Mouse (Mus musculus) MEL (cell line): ENCODE data around the gene Zfand3. TPM values are rescaled to one million over a fixed set of nuclear protein-coding genes. Genes with fewer than 3 reads are reported as not detected.

ENCODE experiments used
- DNase-seq: peaks from one replicate; pipeline ENCODE4 v3.0.0; 2011; ENCODE audit warnings: low read depth, low spot score
- H3K27ac ChIP-seq: 2 replicates; pipeline ENCODE4 v1.5.1; 2012; ENCODE audit warnings: low read depth, mild to moderate bottlenecking, control low read depth, low read length, moderate library complexity; ENCODE audit not compliant: control insufficient read depth
- H3K27me3 ChIP-seq, 2 experiments: fragments of 150-350 bp in 1 of 2; sonication (generic) in 1 of 2; 2 replicates each; pipeline ENCODE4 v1.6.1; 2012; ENCODE audit warnings: low read length in 2 of 2, mild to moderate bottlenecking in 2 of 2, improper control_type of control experiment in 1 of 2, moderate library complexity in 1 of 2; ENCODE audit not compliant: insufficient read depth in 2 of 2, control insufficient read depth in 1 of 2
- H3K36me3 ChIP-seq, 2 experiments: 2 replicates each; pipeline ENCODE4 v1.6.1; 2012 to 2014; ENCODE audit warnings: low read length in 2 of 2, improper control_type of control experiment in 1 of 2, inconsistent platforms in 1 of 2, mild to moderate bottlenecking in 1 of 2; ENCODE audit not compliant: insufficient read depth in 2 of 2, control insufficient read depth in 1 of 2
- H3K4me1 ChIP-seq, 2 experiments: fragments of 150-350 bp in 1 of 2; sonication (generic) in 1 of 2; 2 replicates each; pipeline ENCODE4 v1.6.1; 2012; ENCODE audit warnings: low read length in 2 of 2, improper control_type of control experiment in 1 of 2, mild to moderate bottlenecking in 1 of 2; ENCODE audit not compliant: insufficient read depth in 2 of 2, control insufficient read depth in 1 of 2
- H3K4me3 ChIP-seq, 2 experiments: fragments of 150-350 bp in 1 of 2; sonication (generic) in 1 of 2; 2 replicates each; pipeline ENCODE4 v1.5.1; 2012; ENCODE audit warnings: low read depth in 2 of 2, low read length in 2 of 2, mild to moderate bottlenecking in 2 of 2, moderate library complexity in 2 of 2, control low read depth in 1 of 2, improper control_type of control experiment in 1 of 2; ENCODE audit not compliant: control insufficient read depth in 1 of 2, insufficient read depth in 1 of 2
- H3K79me2 ChIP-seq: 2 replicates; pipeline ENCODE4 v1.6.1; 2012; ENCODE audit warnings: mild to moderate bottlenecking, low read length, moderate library complexity; ENCODE audit not compliant: control insufficient read depth, poor library complexity, insufficient read depth
- H3K9ac ChIP-seq: 2 replicates; pipeline ENCODE4 v1.6.1; 2012; ENCODE audit warnings: low read depth, mild to moderate bottlenecking, control low read depth, low read length, moderate library complexity; ENCODE audit not compliant: control insufficient read depth, poor library complexity, severe bottlenecking
- H3K9me3 ChIP-seq: fragments of 150-350 bp; sonication (generic); replicated peaks from 2 replicates; pipeline ENCODE4 v1.6.1; 2012; ENCODE audit warnings: mild to moderate bottlenecking, low read length, improper control_type of control experiment, moderate library complexity; ENCODE audit not compliant: insufficient read depth
- CHD2 ChIP-seq: IDR thresholded peaks from 2 replicates; pipeline ENCODE4 v1.6.1; 2011; ENCODE audit warnings: low read length, improper control_type of control experiment
- EP300 ChIP-seq, 2 experiments: IDR thresholded peaks; 2 replicates each; pipeline ENCODE4 v1.6.1; 2011; ENCODE audit warnings: improper control_type of control experiment in 2 of 2, low read length in 2 of 2, low read depth in 1 of 2, mild to moderate bottlenecking in 1 of 2
- ETS1 ChIP-seq: IDR thresholded peaks from 2 replicates; pipeline ENCODE4 v1.6.1; 2012; ENCODE audit warnings: low read depth, mild to moderate bottlenecking, inconsistent platforms, low read length, improper control_type of control experiment, moderate library complexity
- GABPA ChIP-seq: IDR thresholded peaks from 2 replicates; pipeline ENCODE4 v1.6.1; 2012; ENCODE audit warnings: low read depth, mild to moderate bottlenecking, inconsistent platforms, low read length, improper control_type of control experiment, moderate library complexity
- GATA1 ChIP-seq: IDR thresholded peaks from 2 replicates; pipeline ENCODE4 v1.6.1; 2011; ENCODE audit warnings: low read depth, low read length, improper control_type of control experiment
- JUND ChIP-seq: IDR thresholded peaks from 2 replicates; pipeline ENCODE4 v1.6.1; 2011; ENCODE audit warnings: low read depth, mild to moderate bottlenecking, improper control_type of control experiment, low read length
- KAT2A ChIP-seq: conservative IDR thresholded peaks from 2 replicates; pipeline ENCODE4 v1.6.1; 2012; ENCODE audit warnings: low read depth, low read length, improper control_type of control experiment, inconsistent platforms
- MAFK ChIP-seq: IDR thresholded peaks from 2 replicates; pipeline ENCODE4 v1.6.1; 2011; ENCODE audit warnings: low read depth, mild to moderate bottlenecking, low read length, improper control_type of control experiment, borderline replicate concordance
- MXI1 ChIP-seq: IDR thresholded peaks from 2 replicates; pipeline ENCODE4 v1.6.1; 2011; ENCODE audit warnings: mild to moderate bottlenecking, low read depth, low read length, improper control_type of control experiment
- MYB ChIP-seq: IDR thresholded peaks from 2 replicates; pipeline ENCODE4 v1.6.1; 2011; ENCODE audit warnings: mild to moderate bottlenecking, low read depth, low read length, improper control_type of control experiment
- MYC ChIP-seq: IDR thresholded peaks from 2 replicates; pipeline ENCODE4 v1.6.1; 2011; ENCODE audit warnings: low read depth, mild to moderate bottlenecking, low read length, improper control_type of control experiment, moderate library complexity
- NELFE ChIP-seq: IDR thresholded peaks from 2 replicates; pipeline ENCODE4 v1.6.1; 2011; ENCODE audit warnings: low read depth, low read length, improper control_type of control experiment
- NRF1 ChIP-seq: IDR thresholded peaks from 2 replicates; pipeline ENCODE4 v1.6.1; 2014; ENCODE audit warnings: low read depth, mild to moderate bottlenecking, inconsistent platforms, low read length, improper control_type of control experiment, moderate library complexity; ENCODE audit not compliant: poor library complexity, insufficient read depth, severe bottlenecking
- POLR2A ChIP-seq, 2 experiments: IDR thresholded peaks; 2 replicates each; pipeline ENCODE4 v1.6.1; 2011 to 2012; ENCODE audit warnings: low read length in 2 of 2, mild to moderate bottlenecking in 2 of 2, control low read depth in 1 of 2, improper control_type of control experiment in 1 of 2, low read depth in 1 of 2, moderate library complexity in 1 of 2; ENCODE audit not compliant: control insufficient read depth in 1 of 2, insufficient read depth in 1 of 2, poor library complexity in 1 of 2
- POLR2AphosphoS2 ChIP-seq: IDR thresholded peaks from 2 replicates; pipeline ENCODE4 v1.6.1; 2011; ENCODE audit warnings: low read length, improper control_type of control experiment
- POLR2AphosphoS5 ChIP-seq: IDR thresholded peaks from 2 replicates; pipeline ENCODE4 v1.6.1; 2012; ENCODE audit warnings: low read depth, borderline replicate concordance, mild to moderate bottlenecking, inconsistent platforms, low read length, moderate library complexity, mixed read lengths
- RCOR1 ChIP-seq: IDR thresholded peaks from 2 replicates; pipeline ENCODE4 v1.6.1; 2012; ENCODE audit warnings: low read depth, mild to moderate bottlenecking, inconsistent platforms, low read length, improper control_type of control experiment
- SIN3A ChIP-seq: IDR thresholded peaks from 2 replicates; pipeline ENCODE4 v1.6.1; 2012; ENCODE audit warnings: low read length, improper control_type of control experiment, inconsistent platforms
- SMC3 ChIP-seq: IDR thresholded peaks from 2 replicates; pipeline ENCODE4 v1.6.1; 2011; ENCODE audit warnings: low read depth, low read length, improper control_type of control experiment
- TAL1 ChIP-seq: IDR thresholded peaks from 2 replicates; pipeline ENCODE4 v1.6.1; 2012; ENCODE audit warnings: mild to moderate bottlenecking, inconsistent platforms, low read length, moderate library complexity, mixed read lengths
- TBP ChIP-seq: IDR thresholded peaks from 2 replicates; pipeline ENCODE4 v1.8.0; 2011; ENCODE audit warnings: low read depth, low read length, improper control_type of control experiment
- TCF12 ChIP-seq: IDR thresholded peaks from 2 replicates; pipeline ENCODE4 v1.6.1; 2014; ENCODE audit warnings: low read depth, mild to moderate bottlenecking, inconsistent platforms, low read length, improper control_type of control experiment, moderate library complexity
- ZC3H11A ChIP-seq: IDR thresholded peaks from 2 replicates; pipeline ENCODE4 v1.6.1; 2012; ENCODE audit warnings: low read depth, mild to moderate bottlenecking, inconsistent platforms, low read length, improper control_type of control experiment
- ZNF384 ChIP-seq: IDR thresholded peaks from 2 replicates; pipeline ENCODE4 v1.6.1; 2012; ENCODE audit warnings: low read depth, mild to moderate bottlenecking, inconsistent platforms, low read length, improper control_type of control experiment
- polyA plus RNA-seq, 2 experiments: library from polyadenylated mRNA; stranded (reverse) in 1 of 2; unstranded in 1 of 2; fragments of >175 nt in 1 of 2; fragments of >200 nt in 1 of 2; gene quantifications; 2 replicates each; pipeline versions ENCODE4 v1.2.1 to v1.2.4; 2012; ENCODE audit warnings: low replicate concordance in 2 of 2, low read depth in 1 of 2; ENCODE audit not compliant: insufficient read length in 2 of 2, insufficient read depth in 1 of 2, missing spikeins in 1 of 2
- total RNA-seq: library from RNA; depleted of rRNA; stranded (reverse); fragments of 300-350 nt; gene quantifications from 2 replicates; pipeline ENCODE4 v1.2.3, GENCODE M21; 2012

Gene Zfand3
- total and polyA plus RNA-seq, 3 experiments: 28.3 to 48.8 TPM; not detected in 1

DNA sequence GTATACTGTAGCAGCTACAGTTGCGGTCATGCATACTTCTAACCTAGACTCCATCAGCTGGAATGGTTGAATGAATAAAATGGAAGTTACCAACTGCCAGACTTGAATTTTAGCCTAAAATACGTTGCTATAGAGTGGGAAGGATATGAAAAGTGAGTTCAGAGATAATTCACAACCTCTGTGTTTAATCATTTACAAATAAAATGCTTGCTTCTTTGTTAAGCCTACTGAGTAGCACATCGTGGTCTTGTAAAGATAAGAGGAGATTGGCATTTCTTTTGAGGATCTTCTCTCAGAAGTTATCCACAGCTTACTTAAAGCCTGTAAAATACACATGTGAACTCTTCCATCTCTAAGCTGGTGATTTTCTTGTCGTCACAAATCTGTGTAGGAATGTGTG is 93.1 kb downstream of the Zfand3 start:
- H3K27me3 ChIP-seq: no peaks in the 10 kb centered on the region
- H3K4me1 ChIP-seq: peaks cover 25% of the 10 kb centered on the region in 2 experiments
- H3K79me2 ChIP-seq: no peaks in the 10 kb centered on the region
- no peak overlapping the region for H3K9ac ChIP-seq
- H3K27ac ChIP-seq: peak overlapping the region; percentile 23
- H3K4me3 ChIP-seq: no peak overlapping the region
- TF ChIP-seq EP300 (IDR thresholded peaks at IDR 0.05; ENCODE audit: low read depth in 1 of 2, low read length in 2 of 2) (peak; percentile 52 to 73), ZC3H11A (no peak), ZNF384 (no peak), JUND (no peak), SMC3 (no peak), TAL1 (no peak), TCF12 (peak; percentile 38; the same call in 1 of the 2 replicates), RCOR1 (peak; percentile 73), MXI1 (peak; percentile 53; the same call in 1 of the 2 replicates), KAT2A (no peak), POLR2AphosphoS2 (no peak), MYC (no peak; the same call in 1 of the 2 replicates), GATA1 (peak; percentile 62; the same call in 1 of the 2 replicates), SIN3A (peak; percentile 50), TBP (no peak), ETS1 (peak; percentile 48), GABPA (no peak), POLR2A (IDR thresholded peaks at IDR 0.05; ENCODE audit: control insufficient read depth in 1 of 2, insufficient read depth in 1 of 2, low read depth in 1 of 2, low read length in 2 of 2, poor library complexity in 1 of 2) (no peak), MAFK (no peak)
- peak; percentile 51 for DNase-seq
- H3K36me3 ChIP-seq: peaks cover 7 to 37% of the 10 kb centered on the region in 2 experiments; a peak in 3 of 4 replicates
- H3K9me3 ChIP-seq: no peaks in the 10 kb centered on the region

DNA sequence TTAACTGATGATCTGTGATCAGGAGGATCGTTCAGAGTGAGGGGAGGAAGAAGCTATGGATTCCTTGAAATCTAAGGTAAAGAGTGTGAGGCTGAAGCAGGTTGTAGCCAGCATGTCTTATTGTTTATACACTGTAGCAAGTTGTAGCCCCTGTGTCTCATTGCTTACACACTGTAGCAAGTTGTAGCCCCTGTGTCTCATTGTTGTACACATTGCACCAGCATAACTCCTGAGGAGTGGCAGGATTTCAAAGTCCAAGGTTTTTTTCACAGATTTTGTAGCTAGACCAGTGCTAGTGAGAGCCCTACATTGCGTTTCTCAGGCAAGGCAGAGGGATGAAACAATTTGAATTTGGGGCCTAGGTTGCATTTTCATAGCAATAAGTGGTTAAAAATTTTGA is 95.1 kb downstream of the Zfand3 start:
- TF ChIP-seq NELFE: no peak
- no peak for TF ChIP-seq CHD2
- TF ChIP-seq TAL1: no peak
- no peak for TF ChIP-seq MYB
- TF ChIP-seq NRF1: no peak
- no peak for TF ChIP-seq JUND
- no peak for TF ChIP-seq POLR2AphosphoS5
- TF ChIP-seq SIN3A: no peak
- no peak for TF ChIP-seq TCF12
- H3K27ac ChIP-seq: no peak overlapping the region
- H3K9me3 ChIP-seq: no peaks in the 10 kb centered on the region
- H3K4me3 ChIP-seq: no peak overlapping the region
- peaks cover 7 to 51% of the 10 kb centered on the region in 2 experiments; a peak in 3 of 4 replicates for H3K36me3 ChIP-seq
- H3K9ac ChIP-seq: no peak overlapping the region
- DNase-seq: no peak
- peaks cover 2% of the 10 kb centered on the region; the same call in 1 of the 2 replicates for H3K79me2 ChIP-seq
- H3K27me3 ChIP-seq: no peaks in the 10 kb centered on the region
- peaks cover 32% of the 10 kb centered on the region in 2 experiments for H3K4me1 ChIP-seq
